ENCODE assay signal across 18 mouse cellular contexts in the genomic region with DNA sequence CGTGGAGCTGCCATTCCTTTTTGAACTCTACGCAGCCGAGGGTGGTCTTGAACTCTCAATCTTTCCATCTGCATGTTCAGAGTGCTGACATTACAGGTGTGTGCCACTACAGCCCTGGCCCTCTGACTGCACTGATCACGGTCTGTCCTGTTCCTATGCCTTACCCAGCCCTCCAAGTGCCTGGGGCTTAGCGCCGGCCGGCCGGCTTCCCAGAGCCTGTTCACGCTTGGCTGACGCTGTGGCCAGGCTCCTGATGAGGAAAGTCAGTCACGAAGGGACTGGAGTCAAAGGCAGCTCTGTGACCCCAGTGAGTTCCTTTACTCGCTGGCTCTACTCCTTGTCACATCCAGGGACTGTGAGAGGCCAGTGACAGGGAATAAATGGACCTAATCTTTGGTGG. TPM values are rescaled to one million over a fixed set of nuclear protein-coding genes. Genes with fewer than 3 reads are reported as not detected.
DNase-seq lines count a peak whose midpoint lies in the region; TF ChIP-seq lines count a peak whose summit lies in the region.
"Had no signal": no experiment of that assay in that cellular context is flagged by ENCODE, and none has a peak within 500 bp of the region (broad histone marks: within the 10 kb centered on the region; RNA-seq: fewer than 3 reads in every experiment).

No protein-coding gene starts in this region.

- no peak for TF ChIP-seq CTCF in left cerebral cortex, adult 2 months (IDR thresholded peaks at IDR 0.05)

- DNase-seq in cerebellum, postnatal 10 days, result peak; percentile 43 to 66
- DNase-seq in cerebellum, adult 9-11 months, result no peak
- DNase-seq in left cerebral cortex, postnatal 4 days, result peak; percentile 49
- DNase-seq in left cerebral cortex, adult 2 months (ENCODE audit: extremely low spot score in 1 of 2, low spot score in 2 of 2), result no peak
- peak; percentile 76 for DNase-seq in kidney, postnatal 10 days
- DNase-seq in lung, postnatal 4 days, result no peak
- no peak for DNase-seq in right cerebral cortex, adult 18-20 months
- DNase-seq in gastrocnemius, postnatal 10 days, result no peak
- DNase-seq: adrenal gland, postnatal 25 days; layer of hippocampus, postnatal 36 days; lung, adult 2 months; right cerebral cortex, postnatal 4 days; thymus, postnatal 4 days had no signal

- H3K4me3 ChIP-seq in left cerebral cortex, adult 2 months, result no peak overlapping the region
- H3K4me3 ChIP-seq: heart, embryonic 13.5 days; megakaryocyte, embryonic 14.5 days; myocyte; stomach, embryonic 15.5 days had no signal

- intact Hi-C loops in left cerebral cortex, postnatal 4 days (cut with DNase I), result loop anchor here (10.0 kb wide), 1 partner anchor 632 kb away; no protein-coding TSS in a partner anchor
- intact Hi-C loops in left cerebral cortex, adult 2 months (cut with DNase I), result no loop called here

- H3K27ac ChIP-seq in left cerebral cortex, adult 2 months, result no peak overlapping the region
- H3K27ac ChIP-seq: heart, embryonic 13.5 days; hindbrain, postnatal 0 days; stomach, embryonic 15.5 days had no signal

RNA-seq across cellular contexts. Expression of gene Ttc7, which starts 29.7 kb away (rescaled TPM):
- 1 to 10 TPM; 7.7 to 8.7 TPM for total RNA-seq in left cerebral cortex, postnatal 4 days (2021)
- 10 to 100 TPM; 11.8 to 13.2 TPM for total RNA-seq in left cerebral cortex, adult 2 months (2021)
- 10 to 100 TPM; 16.6 to 17.7 TPM for total RNA-seq in gastrocnemius, postnatal 10 days (2021)

RNA-seq across cellular contexts. Expression of gene Mcfd2, which starts 46.6 kb away (rescaled TPM):
- total RNA-seq in left cerebral cortex, postnatal 4 days (2021), result 10 to 100 TPM; 22.3 to 23.2 TPM
- 10 to 100 TPM; 56.6 to 60.0 TPM for total RNA-seq in left cerebral cortex, adult 2 months (2021)
- total RNA-seq in gastrocnemius, postnatal 10 days (2021), result 10 to 100 TPM; 22.9 to 26.3 TPM

Comparison
In these comparisons a context has a peak if more than half of its experiments do, and no peak if none do; other contexts are left out.
1. DNase-seq: peak in cerebellum, postnatal 10 days (2 of 2), left cerebral cortex, postnatal 4 days (single experiment) and kidney, postnatal 10 days (single experiment); none in cerebellum, adult 9-11 months (single experiment), left cerebral cortex, adult 2 months (0 of 2), lung, postnatal 4 days (0 of 2), right cerebral cortex, adult 18-20 months (single experiment) and gastrocnemius, postnatal 10 days (single experiment).